Mouse (Mus musculus): ENCODE data around the gene Slc38a4. TPM values are rescaled to one million over a fixed set of nuclear protein-coding genes. Genes with fewer than 3 reads are reported as not detected.

The Slc38a4 gene
- total RNA-seq, 2 experiments from 2014 or later, result 156 to 217 TPM

DNA sequence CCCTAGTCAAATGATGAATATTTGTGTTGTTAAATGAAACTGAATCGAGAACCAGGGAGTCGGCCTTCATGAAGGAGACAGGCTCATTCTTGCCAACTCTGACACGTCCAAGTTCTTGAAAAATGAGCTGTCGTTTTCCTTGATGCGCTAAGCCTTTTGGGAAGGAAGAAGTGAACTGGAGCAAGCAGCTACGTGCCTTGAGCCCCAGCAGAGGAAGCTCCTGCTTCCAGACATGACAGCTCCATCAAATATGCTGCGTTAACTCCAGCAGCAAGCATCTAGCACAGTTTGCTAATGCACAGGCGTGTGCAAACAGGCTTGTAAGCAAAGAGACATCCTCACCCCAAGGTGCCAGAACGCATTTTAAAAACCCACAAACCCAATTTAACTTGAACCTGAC, 80.6 kb downstream of the Slc38a4 start:
- DNase-seq, result no peak
- intact Hi-C loops (cut with DNase I), result no loop called here

DNA sequence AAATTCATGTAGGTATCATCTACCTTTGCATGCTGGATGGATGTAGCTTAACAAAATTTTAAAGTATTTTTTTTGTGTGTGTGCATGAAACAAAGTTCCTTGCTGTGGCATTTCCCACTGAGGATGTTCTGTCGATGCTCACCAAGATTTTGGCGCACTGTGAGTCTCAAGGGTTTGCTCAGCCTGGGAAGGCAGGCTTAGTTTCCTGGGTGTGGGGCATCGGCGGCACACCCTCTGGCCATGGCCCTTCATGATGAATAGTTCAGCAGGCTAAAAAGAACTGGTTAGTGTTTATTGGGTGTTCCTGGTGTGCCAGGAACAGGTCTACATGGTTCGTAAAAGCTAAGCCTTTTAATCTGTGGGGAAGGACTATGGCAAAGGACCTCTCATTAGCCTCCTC, 81.6 kb downstream of the Slc38a4 start:
- no peak for DNase-seq
- intact Hi-C loops (cut with DNase I), result loop anchor here (5.0 kb wide), 1 partner anchor 213 kb away; no protein-coding TSS in a partner anchor

DNA sequence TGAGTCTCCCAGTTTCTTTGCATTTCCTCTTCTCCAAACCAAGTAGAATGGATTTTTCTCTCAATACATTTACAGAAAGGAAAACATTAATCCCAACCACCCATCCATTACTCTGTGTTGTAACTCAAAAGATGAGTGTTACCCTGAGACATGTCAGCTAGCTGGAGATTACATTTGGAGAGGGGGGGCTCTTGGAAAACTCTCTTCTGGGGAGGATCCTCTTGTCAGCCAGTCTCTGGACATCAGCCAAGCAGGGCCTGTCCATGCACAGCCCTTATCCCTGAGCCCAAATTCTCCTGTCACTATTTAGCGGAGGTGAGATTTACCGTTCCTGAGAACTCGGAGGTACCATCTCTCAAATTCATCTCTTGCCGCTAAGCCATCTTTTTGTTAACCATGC, 82.4 kb downstream of the Slc38a4 start:
- intact Hi-C loops (cut with DNase I), result loop anchor here (2.0 to 5.0 kb wide), 2 partner anchors 161 to 214 kb away; no protein-coding TSS in a partner anchor
- no peak for DNase-seq

GRCm38 (mm10) chr15:96972706-96973274, 83.0 kb downstream of the Slc38a4 start:
- no peak for DNase-seq
- intact Hi-C loops (cut with DNase I), result loop anchor here (2.0 to 5.0 kb wide), 2 partner anchors 162 to 215 kb away; no protein-coding TSS in a partner anchor

DNA sequence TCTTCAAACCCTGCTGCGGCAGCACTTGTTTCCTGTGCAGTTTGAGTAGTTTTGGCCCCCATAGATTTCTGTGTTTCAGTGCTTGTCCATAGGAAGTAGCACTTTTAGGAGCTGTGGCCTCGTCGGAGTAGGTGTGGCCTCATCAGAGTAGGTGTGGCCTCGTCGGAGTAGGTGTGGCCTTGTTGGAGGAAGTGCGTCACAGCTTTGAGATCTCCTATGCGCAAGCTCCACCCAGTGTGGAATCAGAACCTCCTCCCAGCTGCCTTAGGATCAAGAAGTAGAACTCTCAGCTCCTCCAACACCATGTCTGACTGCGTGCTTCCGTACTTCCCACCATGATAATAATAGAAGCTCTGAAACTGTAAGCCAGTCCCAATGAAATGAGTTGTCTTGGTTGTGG, 83.8 kb downstream of the Slc38a4 start:
- intact Hi-C loops (cut with DNase I), result loop anchor here (2.0 to 5.0 kb wide), 2 partner anchors 163 to 215 kb away; no protein-coding TSS in a partner anchor
- no peak for DNase-seq

DNA sequence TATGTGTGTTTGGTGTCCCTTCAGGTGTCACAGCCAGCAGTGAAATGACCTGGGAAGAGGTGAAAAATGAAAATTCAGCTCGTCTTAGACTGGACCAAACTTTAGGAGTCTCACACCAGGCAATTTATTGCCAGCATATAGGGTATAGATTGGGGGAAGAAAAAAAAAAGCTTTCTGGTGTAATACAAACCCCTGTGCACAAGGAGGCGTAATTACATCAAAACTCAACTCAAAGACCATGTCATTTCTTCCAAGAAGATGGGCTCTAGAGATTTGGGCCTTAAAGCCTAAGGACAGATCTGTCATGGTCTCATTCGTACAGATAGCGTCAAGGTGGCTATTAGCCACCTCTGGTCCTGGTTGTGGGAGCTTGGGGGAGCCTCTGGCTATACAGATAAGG, 86.0 kb downstream of the Slc38a4 start:
- intact Hi-C loops (cut with DNase I), result loop anchor here (5.0 kb wide), 2 partner anchors 198 to 218 kb away; no protein-coding TSS in a partner anchor
- no peak for DNase-seq

- intact Hi-C loops (cut with DNase I), result loop anchor here (5.0 kb wide), 1 partner anchor 199 kb away; no protein-coding TSS in a partner anchor
Measured at GRCm38 (mm10) chr15:96968741-96969140, 87.0 kb downstream of the Slc38a4 start.

GRCm38 (mm10) chr15:96966326-96966725, 89.4 kb downstream of the Slc38a4 start:
- intact Hi-C loops (cut with DNase I), result loop anchor here (5.0 kb wide), 1 partner anchor 201 kb away; no protein-coding TSS in a partner anchor

More at GRCm38 (mm10) chr15:96968741-96969140, 87.0 kb downstream of the Slc38a4 start:
- no peak for DNase-seq

GRCm38 (mm10) chr15:96963735-96964134, 92.0 kb downstream of the Slc38a4 start:
- intact Hi-C loops (cut with DNase I), result no loop called here
- no peak for DNase-seq

More at GRCm38 (mm10) chr15:96966326-96966725, 89.4 kb downstream of the Slc38a4 start:
- DNase-seq, result no peak

GRCm38 (mm10) chr15:96963318-96963717, 92.4 kb downstream of the Slc38a4 start:
- DNase-seq, result no peak
- intact Hi-C loops (cut with DNase I), result no loop called here

DNA sequence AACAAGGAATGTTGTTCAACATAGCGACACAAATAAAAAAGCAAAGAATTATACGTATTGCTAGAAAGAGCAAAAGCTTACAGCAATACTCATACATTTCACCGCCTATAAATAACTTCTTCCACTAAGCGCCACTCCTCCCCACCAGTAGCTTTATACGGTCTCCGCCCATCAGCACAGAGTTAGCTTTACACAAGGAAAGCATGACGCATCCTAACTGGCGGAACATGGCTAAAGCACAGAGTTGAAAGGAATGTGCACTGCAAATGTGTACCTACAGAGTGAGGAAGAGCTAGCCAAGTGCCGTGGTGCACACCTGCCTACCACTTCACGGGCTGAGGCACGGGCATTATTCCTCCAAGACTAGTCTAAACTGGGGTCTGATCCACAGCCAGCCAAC, 95.4 kb downstream of the Slc38a4 start:
- intact Hi-C loops (cut with DNase I), result no loop called here
- DNase-seq, result no peak

GRCm38 (mm10) chr15:96959247-96959646, 96.5 kb downstream of the Slc38a4 start:
- intact Hi-C loops (cut with DNase I), result no loop called here
- DNase-seq, result no peak

GRCm38 (mm10) chr15:96956699-96957098, 99.1 kb downstream of the Slc38a4 start:
- no peak for DNase-seq
- intact Hi-C loops (cut with DNase I), result no loop called here

DNA sequence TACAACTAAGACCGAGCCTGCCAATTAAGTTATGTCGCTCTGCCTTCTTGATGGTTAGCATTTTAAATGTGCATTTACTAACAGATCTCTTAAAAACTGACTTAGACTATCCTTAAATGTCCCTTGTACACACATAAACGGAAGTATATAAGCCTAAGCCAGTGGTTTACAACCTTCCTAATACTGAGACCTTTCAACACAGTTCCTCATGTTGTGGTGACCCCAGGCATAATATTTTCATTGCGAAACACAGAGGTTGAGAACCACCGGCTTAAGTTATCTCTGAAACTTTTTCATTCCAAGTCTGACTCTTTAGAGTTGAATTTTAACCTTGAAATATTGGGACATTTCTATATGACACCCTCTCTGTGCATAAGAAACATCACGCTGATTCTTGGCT, 101.4 kb downstream of the Slc38a4 start:
- no peak for DNase-seq
- intact Hi-C loops (cut with DNase I), result no loop called here

DNA sequence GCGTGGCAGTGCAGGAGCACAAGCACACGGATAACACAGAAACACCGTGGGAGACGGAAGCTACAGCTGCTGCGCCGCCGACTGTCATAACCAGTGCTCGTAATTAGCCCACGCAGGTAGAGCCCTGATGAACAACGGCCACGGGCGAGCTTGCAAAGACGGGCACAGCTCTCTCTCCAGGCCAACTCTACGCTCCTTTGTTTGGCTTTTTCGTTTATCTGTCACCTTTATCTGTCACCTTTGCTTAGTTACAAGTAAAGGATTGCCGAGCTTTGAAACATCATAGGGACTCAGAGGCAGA, 101.9 kb downstream of the Slc38a4 start:
- DNase-seq, result no peak
- intact Hi-C loops (cut with DNase I), result no loop called here

DNA sequence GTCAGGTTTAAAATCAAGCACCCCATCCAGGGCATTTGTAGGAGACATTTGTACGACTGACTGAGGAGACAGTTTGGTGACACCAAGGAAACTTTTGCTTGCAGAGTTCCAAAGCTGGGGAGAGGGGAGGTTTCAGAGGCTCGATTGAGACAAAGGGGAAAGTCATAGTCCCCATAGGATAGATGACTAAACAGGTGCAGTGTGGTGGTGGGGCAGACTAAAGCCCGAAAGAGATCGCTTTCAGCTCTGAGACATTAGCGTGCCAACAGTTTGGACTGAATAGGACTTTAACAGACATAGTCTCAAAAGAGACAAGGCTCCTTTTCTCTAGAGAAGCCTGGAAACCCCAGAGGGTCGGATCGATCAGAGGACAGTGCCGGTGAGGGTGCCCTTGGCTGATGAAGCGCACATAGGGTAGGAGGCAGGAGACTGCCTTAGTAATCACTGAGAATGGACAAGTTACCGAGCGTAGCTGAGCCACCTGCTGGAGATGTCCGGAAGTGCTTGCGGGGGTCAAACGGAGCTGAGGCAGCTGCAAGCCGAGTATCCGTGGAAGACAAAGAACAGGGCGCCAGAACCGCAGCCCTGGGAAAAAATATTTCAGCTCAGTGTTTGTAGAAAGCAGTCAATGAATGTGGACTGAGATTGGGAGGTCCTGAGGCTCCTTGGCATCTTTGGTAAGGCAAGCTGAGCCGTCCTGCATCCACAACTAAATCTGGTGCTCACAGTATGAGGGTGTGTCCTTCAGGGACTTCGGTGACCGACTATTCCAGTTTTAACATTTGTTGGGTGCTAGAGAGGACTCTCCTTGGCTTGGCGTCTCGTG, 102.4 kb downstream of the Slc38a4 start:
- peak; percentile 40 to 49 for DNase-seq
- intact Hi-C loops (cut with DNase I), result no loop called here

GRCm38 (mm10) chr15:96952488-96952887, 103.3 kb downstream of the Slc38a4 start:
- no peak for DNase-seq
- intact Hi-C loops (cut with DNase I), result no loop called here

- DNase-seq, result no peak
- intact Hi-C loops (cut with DNase I), result no loop called here
Measured at GRCm38 (mm10) chr15:96951783-96952182, 104.0 kb downstream of the Slc38a4 start.

- intact Hi-C loops (cut with DNase I), result no loop called here
- DNase-seq, result no peak
Measured at GRCm38 (mm10) chr15:96948471-96948870, 107.3 kb downstream of the Slc38a4 start.
